Mouse (Mus musculus) forebrain, embryonic 15.5 days (tissue): ENCODE results near the gene Ap3d1. TPM values are rescaled to one million over a fixed set of nuclear protein-coding genes. Genes with fewer than 3 reads are reported as not detected.
A peak's percentile ranks its signal among the peaks of the same experiment; 100 is the strongest.

Experiments used
- ATAC-seq: fragments of 200-750 bp; cut with Nextera tagmentation; replicated peaks from 2 replicates; pipeline ENCODE4 v1.8.0; 2017; ENCODE audit warnings: mild to moderate bottlenecking, moderate TSS enrichment, moderate library complexity
- H3K27ac ChIP-seq: fragments of 300-500 bp; sonication (generic); replicated peaks from 2 replicates; pipeline ENCODE4 v1.5.1; 2015; ENCODE audit warnings: mild to moderate bottlenecking, inconsistent platforms
- H3K27me3 ChIP-seq: fragments of 300-500 bp; sonication (generic); 2 replicates; pipeline ENCODE4 v1.6.1; 2015; ENCODE audit warnings: inconsistent platforms
- H3K36me3 ChIP-seq: fragments of 300-500 bp; sonication (generic); 2 replicates; pipeline ENCODE4 v1.6.1; 2015; ENCODE audit warnings: mild to moderate bottlenecking, inconsistent platforms
- H3K4me1 ChIP-seq: fragments of 300-500 bp; sonication (generic); 2 replicates; pipeline ENCODE4 v1.6.1; 2015; ENCODE audit warnings: inconsistent platforms
- H3K4me2 ChIP-seq: fragments of 300-500 bp; sonication (generic); replicated peaks from 2 replicates; pipeline ENCODE4 v1.6.1; 2015; ENCODE audit warnings: mild to moderate bottlenecking, inconsistent platforms
- H3K4me3 ChIP-seq: fragments of 300-500 bp; sonication (generic); 2 replicates; pipeline ENCODE4 v1.5.1; 2015; ENCODE audit warnings: mild to moderate bottlenecking, inconsistent platforms
- H3K9ac ChIP-seq: fragments of 300-500 bp; sonication (generic); replicated peaks from 2 replicates; pipeline ENCODE4 v1.6.1; 2015; ENCODE audit warnings: mild to moderate bottlenecking, inconsistent platforms
- H3K9me3 ChIP-seq: fragments of 300-500 bp; sonication (generic); 2 replicates; pipeline ENCODE4 v1.6.1; 2016; ENCODE audit warnings: inconsistent platforms
- WGBS: fragments of 180-500 bp; shearing (Covaris S2); methylation state at CpG from one replicate; pipeline ENCODE4 v1.1.7; 2015; ENCODE audit warnings: mixed read lengths; 5-methylcytosine and 5-hydroxymethylcytosine counted together
- polyA plus RNA-seq: library from polyadenylated mRNA; unstranded; fragments of >200 nt; fragmentation: Nextera tagmentation; extraction: Ambion mirVana; gene quantifications from 2 replicates; pipeline ENCODE4 v1.2.1, GENCODE M21; 2015

The Ap3d1 gene
- polyA plus RNA-seq, 1 experiment from 2014 or later, result 98.9 TPM

DNA sequence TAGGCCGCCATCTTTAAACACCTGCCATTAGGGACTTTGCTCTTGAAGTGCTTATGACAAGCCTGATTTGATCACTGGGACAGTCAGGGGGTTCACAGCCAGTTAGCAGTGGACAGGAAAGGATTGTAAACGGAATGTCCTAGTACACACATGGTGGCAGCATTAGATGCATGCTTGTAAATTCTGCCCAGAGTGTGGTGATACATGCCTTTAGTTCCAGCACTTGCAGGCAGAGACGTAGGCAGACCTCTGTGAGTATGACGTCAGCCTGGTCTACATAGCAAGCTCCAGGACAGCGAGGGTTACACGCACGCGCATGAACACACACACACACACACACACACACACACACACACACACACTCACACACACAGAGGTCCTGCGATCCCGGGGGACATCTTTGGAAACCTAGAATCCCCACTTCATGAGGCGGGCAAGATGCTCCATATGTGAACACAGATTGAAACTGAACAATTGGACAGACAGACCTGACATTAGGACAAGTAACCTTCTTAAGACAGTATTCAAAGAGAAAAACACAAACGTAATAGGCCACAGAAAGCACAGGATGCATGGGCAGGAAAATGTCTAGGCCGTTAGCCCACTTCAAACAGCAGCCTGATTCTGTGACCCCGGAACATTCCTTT lies 83.7 kb downstream of the Ap3d1 start:
- WGBS, result 89% methylated on average over 14 of the region's 14 CpGs
- Histone ChIP-seq H3K4me2 (no peak overlapping the region), H3K9ac (no peak overlapping the region), H3K27me3 (no peaks in the 10 kb centered on the region), H3K4me1 (peaks cover 34% of the 10 kb centered on the region), H3K36me3 (no peaks in the 10 kb centered on the region), H3K4me3 (no peak overlapping the region), H3K9me3 (no peaks in the 10 kb centered on the region), H3K27ac (peak overlapping the region; percentile 45; the same call in 1 of the 2 replicates)
- ATAC-seq, result no peak

Other genes starting within 250 kb of the Ap3d1 start
- gene Onecut3, start 247.4 kb downstream of the Ap3d1 start, polyA plus RNA-seq, result 0.23 and 0.61 TPM in 2 replicates
- gene Atp8b3, start 203.1 kb downstream of the Ap3d1 start, polyA plus RNA-seq, result 0.23 and 0.33 TPM in 2 replicates
- gene Rexo1, start 180.7 kb downstream of the Ap3d1 start, polyA plus RNA-seq, result 31.3 and 32.9 TPM in 2 replicates
- gene Klf16, start 164.9 kb downstream of the Ap3d1 start, polyA plus RNA-seq, result 8.0 and 8.5 TPM in 2 replicates
- gene Abhd17a, start 151.9 kb downstream of the Ap3d1 start, polyA plus RNA-seq, result 118 and 120 TPM in 2 replicates
- 66.8 and 68.2 TPM in 2 replicates for gene Scamp4, start 139.4 kb downstream of the Ap3d1 start, polyA plus RNA-seq
- gene Adat3, start 139.4 kb downstream of the Ap3d1 start, polyA plus RNA-seq, result 4.5 and 6.4 TPM in 2 replicates
- 3.2 and 4.5 TPM in 2 replicates for gene Gm49322, start 136.2 kb downstream of the Ap3d1 start, polyA plus RNA-seq
- gene Csnk1g2, start 119.4 kb downstream of the Ap3d1 start, polyA plus RNA-seq, result 117 and 126 TPM in 2 replicates
- 83.4 and 87.5 TPM in 2 replicates for gene Btbd2, start 85.2 kb downstream of the Ap3d1 start, polyA plus RNA-seq
- 60.9 and 64.8 TPM in 2 replicates for gene Mknk2, start 64.2 kb downstream of the Ap3d1 start, polyA plus RNA-seq
- 52.6 and 55.1 TPM in 2 replicates for gene Mob3a, start 40.3 kb downstream of the Ap3d1 start, polyA plus RNA-seq
- 33.4 and 35.2 TPM in 2 replicates for gene Izumo4, start 40.1 kb downstream of the Ap3d1 start, polyA plus RNA-seq
- gene Dot1l, start 12.9 kb upstream of the Ap3d1 start, polyA plus RNA-seq, result 22.0 and 23.1 TPM in 2 replicates
- 60.2 and 62.6 TPM in 2 replicates for gene Sf3a2, start 55.9 kb upstream of the Ap3d1 start, polyA plus RNA-seq
- gene Plekhj1, start 56.4 kb upstream of the Ap3d1 start, polyA plus RNA-seq, result 140 and 154 TPM in 2 replicates
- gene Amh, start 63.0 kb upstream of the Ap3d1 start, polyA plus RNA-seq, result 0.10 TPM in 2 replicates
- gene Jsrp1, start 71.2 kb upstream of the Ap3d1 start, polyA plus RNA-seq, result 0.31 TPM in 1 of 2 replicates, not detected in the other
- gene Oaz1, start 84.4 kb upstream of the Ap3d1 start, polyA plus RNA-seq, result 1,419 and 1,463 TPM in 2 replicates
- 4.4 and 5.5 TPM in 2 replicates for gene Lingo3, start 101.8 kb upstream of the Ap3d1 start, polyA plus RNA-seq
- gene Lsm7, start 112.9 kb upstream of the Ap3d1 start, polyA plus RNA-seq, result 268 and 279 TPM in 2 replicates
- 58.7 and 61.0 TPM in 2 replicates for gene Sppl2b, start 113.0 kb upstream of the Ap3d1 start, polyA plus RNA-seq
- gene Tmprss9, start 129.6 kb upstream of the Ap3d1 start, polyA plus RNA-seq, result 0.06 and 0.15 TPM in 2 replicates
- gene Timm13, start 158.7 kb upstream of the Ap3d1 start, polyA plus RNA-seq, result 326 and 357 TPM in 2 replicates
- 50.6 and 53.5 TPM in 2 replicates for gene Lmnb2, start 176.0 kb upstream of the Ap3d1 start, polyA plus RNA-seq
- 5.5 and 5.9 TPM in 2 replicates for gene Gadd45b, start 187.8 kb upstream of the Ap3d1 start, polyA plus RNA-seq